ENCODE assay signal across 8 mouse cellular contexts in genomic region chr5:43672177-43672911, GRCm38 (mm10). TPM values are rescaled to one million over a fixed set of nuclear protein-coding genes. Genes with fewer than 3 reads are reported as not detected.
DNase-seq lines count a peak whose midpoint lies in the region; TF ChIP-seq lines count a peak whose summit lies in the region.

No protein-coding gene starts in this region.

- H3K36me3 ChIP-seq in hindbrain, embryonic 10.5 days = peaks cover 22% of the 10 kb centered on the region

- DNase-seq in Muller cell, postnatal 12 days (ENCODE audit: inconsistent ontology term) = peak; percentile 93
- DNase-seq in cerebellum, adult 8-10 months = peak; percentile 87
- DNase-seq in frontal cortex, adult 2 months (ENCODE audit: extremely low spot score in 1 of 2, low spot score in 1 of 2) = peak; percentile 78 to 89
- peak; percentile 87 for DNase-seq in hindbrain, embryonic 10.5 days (ENCODE audit: low spot score)
- DNase-seq in layer of hippocampus, adult 8-10 months (ENCODE audit: low spot score in 2 of 2) = peak; percentile 82
- peak; percentile 74 for DNase-seq in lung, adult 2 months
- peak; percentile 55 for DNase-seq in ovary, adult 18-20 months (ENCODE audit: low spot score)
- peak; percentile 49 for DNase-seq in thymus, postnatal 4 days

- under 1% methylated on average over 12 of the region's 12 CpGs for WGBS in hindbrain, embryonic 10.5 days
- WGBS in lung, adult 2 months = 9% methylated on average over 12 of the region's 12 CpGs

- TF ChIP-seq CTCF in lung, adult 2 months (IDR thresholded peaks at IDR 0.05; ENCODE audit: insufficient read depth, low read length) = peak; percentile 37; the same call in 1 of the 2 replicates

- peak overlapping the region; percentile 61 for H3K4me3 ChIP-seq in hindbrain, embryonic 10.5 days
- H3K4me3 ChIP-seq in lung, adult 2 months (replicated peaks; ENCODE audit: extremely low read depth, low read depth, low read length) = peak overlapping the region; percentile 86

- H3K4me1 ChIP-seq in hindbrain, embryonic 10.5 days (replicated peaks) = peaks cover 13% of the 10 kb centered on the region
- H3K4me1 ChIP-seq in lung, adult 2 months (ENCODE audit: control insufficient read depth, insufficient read depth, low read length) = no peaks in the 10 kb centered on the region

- no peaks in the 10 kb centered on the region for H3K9me3 ChIP-seq in hindbrain, embryonic 10.5 days

- TF ChIP-seq POLR2A in lung, adult 2 months (IDR thresholded peaks at IDR 0.05; ENCODE audit: borderline replicate concordance, extremely low read depth, low read depth, low read length) = no peak

- H3K27me3 ChIP-seq in hindbrain, embryonic 10.5 days (ENCODE audit: insufficient read depth, poor library complexity, severe bottlenecking) = no peaks in the 10 kb centered on the region

- H3K27ac ChIP-seq in hindbrain, embryonic 10.5 days = peak overlapping the region; percentile 97

RNA-seq across cellular contexts. Expression of gene Cc2d2a, which starts 10.2 kb away (rescaled TPM):
- 16.0 and 17.4 TPM in 2 replicates for polyA plus RNA-seq in frontal cortex, adult 2 months (2012; rRNA removed)
- 8.5 and 9.8 TPM in 2 replicates for polyA plus RNA-seq in hindbrain, embryonic 10.5 days (2016; fragmentation: Nextera tagmentation; extraction: Ambion mirVana)
- total RNA-seq in layer of hippocampus, adult 8-10 months (2022) = 10 to 100 TPM; 19.5 to 26.2 (median 21.2) TPM
- polyA plus RNA-seq in lung, adult 2 months (2012; rRNA removed) = 4.0 and 6.3 TPM in 2 replicates

Comparison
In these comparisons a context has a peak if more than half of its experiments do, and no peak if none do; other contexts are left out.
1. Peak in every context shown above with its lines: DNase-seq, H3K4me3 ChIP-seq and H3K27ac ChIP-seq.